Mouse (Mus musculus) midbrain, embryonic 12.5 days (tissue): Measurements from ENCODE around the gene Kif3c. TPM values are rescaled to one million over a fixed set of nuclear protein-coding genes. Genes with fewer than 3 reads are reported as not detected.
A peak's percentile ranks its signal among the peaks of the same experiment; 100 is the strongest.

Experiments
- ATAC-seq: fragments of 200-750 bp; cut with Nextera tagmentation; 2 replicates; pipeline ENCODE4 v1.8.0; 2017; ENCODE audit warnings: low read depth, moderate TSS enrichment, moderate library complexity; ENCODE audit not compliant: low FRiP score
- H3K27ac ChIP-seq: fragments of 300-500 bp; sonication (generic); replicated peaks from 2 replicates; pipeline ENCODE4 v1.5.1; 2016; ENCODE audit warnings: mild to moderate bottlenecking
- H3K27me3 ChIP-seq: fragments of 300-500 bp; sonication (generic); 2 replicates; pipeline ENCODE4 v1.6.1; 2016; ENCODE audit warnings: mild to moderate bottlenecking
- H3K36me3 ChIP-seq: fragments of 300-500 bp; sonication (generic); 2 replicates; pipeline ENCODE4 v1.6.1; 2016
- H3K4me1 ChIP-seq: fragments of 300-500 bp; sonication (generic); 2 replicates; pipeline ENCODE4 v1.6.1; 2016
- H3K4me2 ChIP-seq: fragments of 300-500 bp; sonication (generic); replicated peaks from 2 replicates; pipeline ENCODE4 v1.6.1; 2016; ENCODE audit warnings: mild to moderate bottlenecking, moderate library complexity
- H3K4me3 ChIP-seq: fragments of 300-500 bp; sonication (generic); 2 replicates; pipeline ENCODE4 v1.5.1; 2016; ENCODE audit warnings: mild to moderate bottlenecking
- H3K9ac ChIP-seq: fragments of 300-500 bp; sonication (generic); replicated peaks from 2 replicates; pipeline ENCODE4 v1.6.1; 2016; ENCODE audit warnings: mild to moderate bottlenecking, moderate library complexity
- H3K9me3 ChIP-seq: fragments of 300-500 bp; sonication (generic); 2 replicates; pipeline ENCODE4 v1.6.1; 2016; ENCODE audit warnings: mild to moderate bottlenecking
- WGBS: fragments of 180-500 bp; shearing (Covaris S2); methylation state at CpG from one replicate; pipeline ENCODE4 v1.1.7; 2016; 5-methylcytosine and 5-hydroxymethylcytosine counted together
- polyA plus RNA-seq: library from polyadenylated mRNA; unstranded; fragments of >200 nt; fragmentation: Nextera tagmentation; extraction: Ambion mirVana; gene quantifications from 2 replicates; pipeline ENCODE4 v1.2.1, GENCODE M21; 2016

The Kif3c gene
- polyA plus RNA-seq = 58.2 TPM in 2 replicates

DNA sequence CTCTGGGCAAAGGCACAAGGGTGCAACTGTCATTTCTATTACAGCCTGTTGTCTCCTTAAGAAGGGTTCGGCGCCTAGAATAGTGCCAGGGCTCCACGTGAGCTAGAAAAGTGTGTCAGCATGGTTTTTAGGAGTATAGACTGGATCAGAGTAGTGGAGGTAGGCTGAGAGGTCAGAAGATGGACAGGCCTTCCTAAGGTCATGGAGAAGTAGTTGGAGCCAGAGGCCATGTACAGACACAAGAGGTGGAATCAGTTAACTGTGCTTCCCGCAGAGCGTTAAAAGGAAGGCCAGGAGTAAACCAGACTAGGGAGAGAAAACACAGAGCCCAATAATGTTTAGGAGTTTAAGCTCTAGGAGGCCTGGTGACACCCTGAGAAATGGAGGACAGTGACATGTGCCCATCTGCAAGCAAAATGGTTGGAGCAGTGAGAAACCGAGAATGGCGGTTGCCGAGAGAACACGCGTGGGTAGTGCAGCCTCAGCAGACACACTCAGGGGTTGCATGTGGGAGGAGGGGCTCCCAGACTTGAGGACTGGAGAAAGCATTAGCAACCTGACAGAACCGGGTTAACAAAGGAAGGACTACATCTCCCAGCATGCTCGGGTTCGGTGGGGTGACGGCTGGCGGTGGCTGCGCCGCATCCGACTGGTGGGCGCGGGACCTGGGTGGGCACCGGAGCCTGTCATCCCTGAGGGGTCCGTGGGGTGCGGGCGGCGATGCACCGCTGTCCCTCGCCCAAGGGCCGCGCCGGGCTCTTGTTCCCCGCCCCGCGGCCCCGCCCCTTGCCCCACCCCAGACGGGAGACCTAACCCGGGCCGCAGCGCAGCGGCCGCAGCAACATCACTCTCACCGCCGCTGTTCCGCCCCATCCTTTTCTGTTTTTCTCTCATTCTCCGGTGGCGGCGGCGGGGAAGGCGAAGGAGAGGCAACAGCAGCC lies at the start of gene Kif3c:
TSS of gene Kif3c (plus strand) at position 625 of the 941 bp plus-strand sequence.
- H3K27me3 ChIP-seq = no peaks in the 10 kb centered on the region
- 7% methylated on average over 43 of the region's 48 CpGs for WGBS

DNA sequence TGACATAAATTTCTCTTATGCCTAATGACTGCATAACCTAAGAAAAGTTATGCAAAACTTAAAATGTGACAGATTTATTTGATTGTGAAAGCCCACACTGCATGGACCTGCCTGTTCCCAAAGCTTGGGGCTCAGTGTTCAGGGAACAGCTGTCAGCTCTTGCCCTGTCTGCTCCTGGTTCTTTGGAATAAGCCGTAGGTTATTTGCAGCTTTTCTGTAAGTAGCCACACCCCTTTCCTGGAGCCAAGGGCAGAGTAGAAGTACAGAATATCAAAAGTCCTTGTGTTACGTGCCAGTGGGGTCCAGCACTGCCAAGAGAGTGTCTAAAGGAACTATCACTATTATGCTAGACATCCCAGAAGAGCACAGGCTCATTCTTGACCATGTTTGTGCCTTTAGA lies 48.8 kb upstream of the Kif3c start:
- Histone ChIP-seq H3K4me2 (no peak overlapping the region), H3K36me3 (no peaks in the 10 kb centered on the region), H3K27ac (no peak overlapping the region), H3K9me3 (no peaks in the 10 kb centered on the region), H3K9ac (no peak overlapping the region), H3K4me1 (no peaks in the 10 kb centered on the region), H3K4me3 (no peak overlapping the region), H3K27me3 (no peaks in the 10 kb centered on the region)
- no peak for ATAC-seq
- 61% methylated on average over 2 of the region's 2 CpGs for WGBS

More for the DNA sequence above, at the start of gene Kif3c:
- peak within 1 kb of the TSS; percentile 79 for H3K4me3 ChIP-seq
- H3K4me2 ChIP-seq = peak within 1 kb of the TSS; percentile 86
- ATAC-seq = peak; percentile 95
- H3K36me3 ChIP-seq = peaks cover 18% of the 10 kb centered on the region
- peaks cover 39% of the 10 kb centered on the region for H3K4me1 ChIP-seq
- H3K9ac ChIP-seq = peak within 1 kb of the TSS; percentile 93
- H3K9me3 ChIP-seq = peaks cover 13% of the 10 kb centered on the region
- H3K27ac ChIP-seq = peak within 1 kb of the TSS; percentile 93

DNA sequence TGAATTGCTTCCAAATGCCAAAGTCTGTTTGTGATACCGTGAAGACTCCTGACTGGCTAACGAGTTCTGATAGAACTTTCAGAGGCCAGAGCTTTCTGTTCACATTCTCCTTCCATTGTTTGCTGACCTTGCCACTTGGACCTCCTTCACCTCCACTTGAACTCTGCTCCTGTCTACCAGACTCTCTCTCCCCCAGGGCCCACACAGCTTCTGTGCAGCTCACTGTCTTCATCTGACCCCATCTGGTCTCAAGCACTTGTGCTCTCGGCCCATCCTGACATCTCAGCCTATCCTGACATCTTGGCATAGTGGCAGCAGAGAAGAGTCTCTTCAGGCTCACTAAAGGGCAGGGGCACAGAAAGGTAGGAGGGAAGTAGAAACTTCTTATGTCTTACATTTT lies 48.0 kb upstream of the Kif3c start:
- no peak for ATAC-seq
- no peaks in the 10 kb centered on the region for H3K27me3 ChIP-seq
- no peak overlapping the region for H3K4me3 ChIP-seq
- no peak overlapping the region for H3K4me2 ChIP-seq
- 81% methylated on average over 3 of the region's 3 CpGs for WGBS
- no peak overlapping the region for H3K9ac ChIP-seq
- no peaks in the 10 kb centered on the region for H3K36me3 ChIP-seq
- no peaks in the 10 kb centered on the region for H3K9me3 ChIP-seq
- no peaks in the 10 kb centered on the region for H3K4me1 ChIP-seq
- no peak overlapping the region for H3K27ac ChIP-seq

GRCm38 (mm10) chr12:3319377-3319776 lies 45.6 kb upstream of the Kif3c start:
- H3K4me1 ChIP-seq = no peaks in the 10 kb centered on the region
- H3K4me2 ChIP-seq = no peak overlapping the region
- WGBS = 74% methylated on average over 4 of the region's 4 CpGs
- H3K4me3 ChIP-seq = no peak overlapping the region
- H3K27ac ChIP-seq = no peak overlapping the region
- no peak for ATAC-seq
- H3K27me3 ChIP-seq = no peaks in the 10 kb centered on the region
- no peaks in the 10 kb centered on the region for H3K9me3 ChIP-seq
- no peak overlapping the region for H3K9ac ChIP-seq
- no peaks in the 10 kb centered on the region for H3K36me3 ChIP-seq

DNA sequence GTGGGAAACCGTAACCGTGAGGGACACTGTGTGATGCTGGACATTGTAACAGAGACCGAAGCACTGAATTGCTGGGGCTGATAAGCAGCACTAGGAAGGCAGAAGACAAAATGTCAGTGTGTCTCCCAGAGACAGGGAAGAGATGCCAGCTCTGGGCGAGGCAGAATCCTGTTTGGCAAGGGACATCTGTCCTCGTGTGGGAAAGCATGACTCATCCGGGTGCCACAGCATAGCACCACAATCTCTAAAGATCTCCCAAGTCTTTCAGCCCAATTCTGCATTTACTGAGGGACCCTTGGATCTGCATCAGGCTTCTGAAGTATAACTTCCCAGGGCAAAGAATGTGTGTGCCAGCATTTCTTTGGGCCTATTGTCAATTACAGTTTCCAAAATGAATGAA lies 41.7 kb upstream of the Kif3c start:
- WGBS = 84% methylated on average over 6 of the region's 6 CpGs
- ATAC-seq = no peak
- H3K4me2 ChIP-seq = no peak overlapping the region
- H3K9me3 ChIP-seq = no peaks in the 10 kb centered on the region
- no peak overlapping the region for H3K4me3 ChIP-seq
- no peak overlapping the region for H3K27ac ChIP-seq
- no peak overlapping the region for H3K9ac ChIP-seq
- H3K27me3 ChIP-seq = no peaks in the 10 kb centered on the region
- H3K4me1 ChIP-seq = no peaks in the 10 kb centered on the region
- no peaks in the 10 kb centered on the region for H3K36me3 ChIP-seq

DNA sequence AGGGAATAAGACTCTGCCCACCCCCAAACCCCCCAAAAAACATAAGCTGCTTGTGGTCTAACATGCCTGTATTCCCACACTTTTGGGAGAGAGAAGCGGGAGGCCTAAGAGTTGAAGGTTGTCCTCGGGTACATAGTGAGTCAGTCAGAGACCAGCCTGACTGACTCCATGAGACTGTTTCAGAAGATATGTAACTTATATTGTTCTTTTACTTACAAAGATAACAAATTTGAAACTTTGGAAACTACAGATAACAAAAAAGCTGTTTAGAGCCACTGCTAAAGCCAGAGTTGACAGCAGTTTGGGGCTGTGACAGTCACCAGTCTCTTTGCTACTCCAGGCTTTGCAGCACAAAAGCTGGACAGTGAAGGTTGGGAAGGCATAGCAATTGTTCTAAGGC lies 39.7 kb upstream of the Kif3c start:
- Histone ChIP-seq H3K9ac (no peak overlapping the region), H3K27ac (no peak overlapping the region), H3K27me3 (no peaks in the 10 kb centered on the region), H3K9me3 (no peaks in the 10 kb centered on the region), H3K4me1 (no peaks in the 10 kb centered on the region), H3K36me3 (no peaks in the 10 kb centered on the region), H3K4me3 (no peak overlapping the region), H3K4me2 (no peak overlapping the region)
- ATAC-seq = no peak
- 90% methylated on average over 2 of the region's 2 CpGs for WGBS

GRCm38 (mm10) chr12:3329677-3330076 lies 35.3 kb upstream of the Kif3c start:
- H3K27ac ChIP-seq = no peak overlapping the region
- no peak for ATAC-seq
- 79% methylated on average over 4 of the region's 4 CpGs for WGBS
- no peaks in the 10 kb centered on the region for H3K27me3 ChIP-seq
- no peak overlapping the region for H3K4me3 ChIP-seq
- no peak overlapping the region for H3K9ac ChIP-seq
- no peak overlapping the region for H3K4me2 ChIP-seq
- H3K9me3 ChIP-seq = no peaks in the 10 kb centered on the region
- H3K4me1 ChIP-seq = no peaks in the 10 kb centered on the region
- no peaks in the 10 kb centered on the region for H3K36me3 ChIP-seq

DNA sequence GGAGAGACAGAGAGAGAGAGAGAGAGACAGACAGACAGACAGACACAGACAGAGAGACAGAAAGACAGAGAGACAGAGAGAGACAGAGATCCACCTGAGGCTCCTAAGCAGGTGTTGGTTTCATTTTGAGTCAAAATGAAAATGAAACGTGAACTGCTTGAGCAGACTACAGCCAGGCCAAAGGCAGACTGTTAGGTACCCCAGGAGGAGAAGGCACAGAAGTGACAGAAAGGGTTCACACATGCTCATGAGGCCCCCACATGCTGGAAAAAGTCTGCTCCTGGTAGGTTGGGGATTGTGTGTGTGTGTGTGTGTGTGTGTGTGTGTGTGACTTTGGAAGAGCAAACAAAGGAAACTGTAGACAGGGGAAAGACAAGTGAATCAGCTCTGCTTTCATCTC lies 26.0 kb upstream of the Kif3c start:
- no peak overlapping the region for H3K27ac ChIP-seq
- no peak overlapping the region for H3K4me3 ChIP-seq
- no peak overlapping the region for H3K4me2 ChIP-seq
- no peaks in the 10 kb centered on the region for H3K27me3 ChIP-seq
- H3K9ac ChIP-seq = no peak overlapping the region
- H3K9me3 ChIP-seq = no peaks in the 10 kb centered on the region
- H3K36me3 ChIP-seq = no peaks in the 10 kb centered on the region
- ATAC-seq = no peak
- WGBS = 67% methylated on average over 1 of the region's 1 CpGs
- H3K4me1 ChIP-seq = no peaks in the 10 kb centered on the region

GRCm38 (mm10) chr12:3344155-3344554 lies 20.8 kb upstream of the Kif3c start:
- H3K9ac ChIP-seq = no peak overlapping the region
- H3K27me3 ChIP-seq = no peaks in the 10 kb centered on the region
- no peak overlapping the region for H3K4me3 ChIP-seq
- H3K4me2 ChIP-seq = no peak overlapping the region
- no peaks in the 10 kb centered on the region for H3K4me1 ChIP-seq
- WGBS = 82% methylated on average over 2 of the region's 2 CpGs
- no peak overlapping the region for H3K27ac ChIP-seq
- H3K9me3 ChIP-seq = no peaks in the 10 kb centered on the region
- ATAC-seq = no peak
- H3K36me3 ChIP-seq = no peaks in the 10 kb centered on the region

GRCm38 (mm10) chr12:3345038-3345437 lies 19.9 kb upstream of the Kif3c start:
- H3K27me3 ChIP-seq = no peaks in the 10 kb centered on the region
- no peaks in the 10 kb centered on the region for H3K36me3 ChIP-seq
- 84% methylated on average over 5 of the region's 5 CpGs for WGBS
- no peaks in the 10 kb centered on the region for H3K4me1 ChIP-seq
- H3K4me2 ChIP-seq = no peak overlapping the region
- H3K27ac ChIP-seq = no peak overlapping the region
- no peaks in the 10 kb centered on the region for H3K9me3 ChIP-seq
- ATAC-seq = no peak
- no peak overlapping the region for H3K4me3 ChIP-seq
- no peak overlapping the region for H3K9ac ChIP-seq

DNA sequence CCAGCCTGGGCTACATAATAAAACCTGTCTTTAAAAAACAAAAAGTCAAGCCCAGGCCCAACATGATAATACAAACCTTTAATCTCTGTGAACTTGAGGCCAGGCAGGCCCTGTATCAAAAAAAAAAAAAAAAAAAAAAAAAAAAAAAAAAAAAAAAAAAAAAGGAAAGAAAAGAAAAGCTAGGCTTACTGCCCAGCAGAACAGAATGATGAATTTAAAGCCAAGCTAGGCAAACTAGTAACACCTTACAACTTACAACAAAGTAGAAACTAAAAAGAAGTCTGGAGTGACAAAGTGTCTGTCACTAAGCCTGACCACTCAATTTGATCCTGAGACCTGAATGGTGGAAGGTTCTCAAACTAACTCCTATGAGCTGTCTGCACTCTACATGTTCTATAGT lies 17.2 kb upstream of the Kif3c start:
- no peak for ATAC-seq
- no peak overlapping the region for H3K4me3 ChIP-seq
- no peak overlapping the region for H3K27ac ChIP-seq
- no peaks in the 10 kb centered on the region for H3K4me1 ChIP-seq
- no peak overlapping the region for H3K4me2 ChIP-seq
- no peaks in the 10 kb centered on the region for H3K27me3 ChIP-seq
- H3K9ac ChIP-seq = no peak overlapping the region
- no peaks in the 10 kb centered on the region for H3K9me3 ChIP-seq
- H3K36me3 ChIP-seq = no peaks in the 10 kb centered on the region

DNA sequence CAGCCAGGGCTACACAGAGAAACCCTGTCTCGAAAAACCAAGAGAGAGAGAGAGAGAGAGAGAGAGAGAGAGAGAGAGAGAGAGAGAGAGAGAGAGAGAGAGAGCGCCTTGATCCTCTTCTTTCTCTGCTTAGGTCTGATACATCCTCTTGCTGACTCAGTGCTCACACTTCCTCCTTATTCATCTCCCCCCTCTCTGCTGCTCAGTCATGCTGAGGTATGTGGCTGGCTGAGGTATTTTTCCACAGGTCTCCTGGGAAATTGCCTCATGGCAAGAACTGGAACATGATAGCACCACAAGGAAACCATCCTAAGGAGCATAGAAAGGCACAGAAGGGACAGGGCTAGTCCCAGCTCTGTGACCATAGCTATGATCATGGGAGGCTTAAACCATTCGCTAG lies 15.5 kb upstream of the Kif3c start:
- no peak overlapping the region for H3K27ac ChIP-seq
- WGBS = 88% methylated on average over 2 of the region's 3 CpGs
- no peaks in the 10 kb centered on the region for H3K9me3 ChIP-seq
- H3K27me3 ChIP-seq = no peaks in the 10 kb centered on the region
- no peak overlapping the region for H3K9ac ChIP-seq
- no peak overlapping the region for H3K4me3 ChIP-seq
- H3K4me2 ChIP-seq = no peak overlapping the region
- no peaks in the 10 kb centered on the region for H3K4me1 ChIP-seq
- H3K36me3 ChIP-seq = no peaks in the 10 kb centered on the region
- ATAC-seq = no peak

GRCm38 (mm10) chr12:3350136-3350535 lies 14.8 kb upstream of the Kif3c start:
- Histone ChIP-seq H3K4me2 (no peak overlapping the region), H3K36me3 (no peaks in the 10 kb centered on the region), H3K4me1 (no peaks in the 10 kb centered on the region), H3K27ac (no peak overlapping the region), H3K9ac (no peak overlapping the region), H3K4me3 (no peak overlapping the region), H3K9me3 (no peaks in the 10 kb centered on the region), H3K27me3 (no peaks in the 10 kb centered on the region)
- WGBS = 81% methylated on average over 5 of the region's 5 CpGs
- no peak for ATAC-seq
